Mouse (Mus musculus) kidney, adult 2 months (tissue): ENCODE measurements around the gene Vars2.

Source experiments
- CTCF ChIP-seq: fragments of 200-500 bp; conservative IDR thresholded peaks from 2 replicates; pipeline ENCODE4 v1.5.1; 2011; ENCODE audit warnings: low read depth, mild to moderate bottlenecking, control low read depth, low read length, moderate library complexity, mixed read lengths; ENCODE audit not compliant: insufficient read depth, insufficient read length
- POLR2A ChIP-seq: fragments of 200-500 bp; IDR thresholded peaks from one replicate; pipeline ENCODE4 v1.6.1; 2011; ENCODE audit warnings: low read depth, low read length, control low read depth

DNA sequence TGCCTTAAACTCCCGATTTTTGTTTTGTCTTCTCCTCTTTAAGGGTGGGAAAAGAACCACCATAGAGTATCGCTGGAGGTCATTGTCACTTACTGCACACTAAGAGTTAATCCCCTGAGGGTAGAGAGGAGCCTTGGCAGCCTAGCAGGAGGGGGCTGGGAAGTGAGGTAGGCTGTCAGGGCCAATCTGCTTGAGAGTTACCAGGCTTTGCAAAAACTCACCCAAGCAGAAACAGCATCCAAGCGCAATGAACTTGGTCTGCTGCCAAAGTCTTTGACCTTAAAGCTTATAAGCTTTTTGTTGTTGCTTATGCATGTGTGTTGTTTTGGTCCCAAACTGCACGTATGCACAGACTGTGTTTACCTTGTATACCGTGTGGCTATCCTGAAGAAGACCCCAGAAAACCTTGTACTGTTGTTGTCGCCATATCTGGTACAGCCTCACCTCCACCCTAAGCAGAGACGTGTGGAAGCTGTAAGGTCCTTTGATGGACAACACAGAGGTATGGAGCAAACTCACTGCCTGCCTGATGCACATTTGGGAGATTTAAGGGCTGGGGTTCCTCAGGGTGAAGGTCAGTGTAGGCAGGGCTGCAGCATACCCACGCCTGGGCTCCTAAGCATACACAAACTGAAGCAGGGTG, 43.4 kb upstream of the Vars2 start:
- TF ChIP-seq CTCF (no peak), POLR2A (no peak)
